Mouse (Mus musculus) CH12.LX (cell line): Measurements from ENCODE around the gene Crocc.

Experiments used
- CTCF ChIP-seq, 2 experiments: IDR thresholded peaks in 1 of 2; conservative IDR thresholded peaks in 1 of 2; 2 replicates each; pipeline ENCODE4 v1.5.1; 2011 to 2012; ENCODE audit warnings: low read depth in 2 of 2, low read length in 2 of 2, improper control_type of control experiment in 1 of 2, inconsistent platforms in 1 of 2, mild to moderate bottlenecking in 1 of 2, moderate library complexity in 1 of 2
- ELF1 ChIP-seq: IDR thresholded peaks from 2 replicates; pipeline ENCODE4 v1.6.1; 2014; ENCODE audit warnings: low read depth, mild to moderate bottlenecking, inconsistent platforms, low read length, improper control_type of control experiment
- JUND ChIP-seq: conservative IDR thresholded peaks from 2 replicates; pipeline ENCODE4 v1.6.1; 2011; ENCODE audit warnings: low read depth, low read length, improper control_type of control experiment
- MXI1 ChIP-seq: IDR thresholded peaks from 2 replicates; pipeline ENCODE4 v1.6.1; 2011; ENCODE audit warnings: mild to moderate bottlenecking, low read depth, low read length, improper control_type of control experiment
- MYC ChIP-seq: IDR thresholded peaks from 2 replicates; pipeline ENCODE4 v1.6.1; 2011; ENCODE audit warnings: low read depth, mild to moderate bottlenecking, improper control_type of control experiment, low read length
- NRF1 ChIP-seq: IDR thresholded peaks from 2 replicates; pipeline ENCODE4 v1.6.1; 2014; ENCODE audit warnings: low read depth, mild to moderate bottlenecking, inconsistent platforms, low read length, improper control_type of control experiment, moderate library complexity
- POLR2A ChIP-seq: IDR thresholded peaks from 2 replicates; pipeline ENCODE4 v1.6.1; 2011; ENCODE audit warnings: low read depth, mild to moderate bottlenecking, improper control_type of control experiment, low read length
- ZC3H11A ChIP-seq: IDR thresholded peaks from 2 replicates; pipeline ENCODE4 v1.6.1; 2012; ENCODE audit warnings: low read depth, mild to moderate bottlenecking, inconsistent platforms, low read length, improper control_type of control experiment
- ZNF384 ChIP-seq: IDR thresholded peaks from 2 replicates; pipeline ENCODE4 v1.6.1; 2012; ENCODE audit warnings: low read depth, low read length, improper control_type of control experiment, inconsistent platforms

GRCm38 (mm10) chr4:141014856-141015255, 45.5 kb downstream of the Crocc start:
- TF ChIP-seq ZC3H11A (no peak), ZNF384 (no peak), CTCF (conservative IDR thresholded peaks at IDR 0.05 in 1 of 2, IDR thresholded peaks at IDR 0.05 in 1 of 2; ENCODE audit: low read depth in 2 of 2, low read length in 2 of 2) (no peak), POLR2A (no peak), MXI1 (no peak), NRF1 (no peak), ELF1 (no peak), MYC (no peak), JUND (no peak)
